Mouse (Mus musculus) layer of hippocampus, adult 9-11 months (tissue): ENCODE measurements around the gene Cfap54.

Source experiments
- DNase-seq: peaks from one replicate; pipeline ENCODE4 v3.0.0; 2022

Gene Cfap54

GRCm38 (mm10) chr10:93081133-93081779 lies at the start of gene Cfap54:
Gene Cfap54, minus strand, starts transcription at chr10:93081618.
- peak; percentile 93 for DNase-seq

GRCm38 (mm10) chr10:93130456-93130940 lies 49.1 kb upstream of the Cfap54 start:
- DNase-seq = peak; percentile 53

GRCm38 (mm10) chr10:93129904-93130455 lies 48.6 kb upstream of the Cfap54 start:
- DNase-seq = no peak

- no peak for DNase-seq
These were observed 47.9 kb upstream of the Cfap54 start for GRCm38 (mm10) chr10:93129345-93129744.

- DNase-seq = no peak
These were observed 47.1 kb upstream of the Cfap54 start for GRCm38 (mm10) chr10:93128566-93128965.

GRCm38 (mm10) chr10:93126025-93126424 lies 44.6 kb upstream of the Cfap54 start:
- no peak for DNase-seq

GRCm38 (mm10) chr10:93123957-93124613 lies 42.7 kb upstream of the Cfap54 start:
- DNase-seq = peak; percentile 73

GRCm38 (mm10) chr10:93123310-93123709 lies 41.9 kb upstream of the Cfap54 start:
- DNase-seq = no peak

GRCm38 (mm10) chr10:93122399-93123184 lies 41.2 kb upstream of the Cfap54 start:
- no peak for DNase-seq

- DNase-seq = no peak
These were observed 39.9 kb upstream of the Cfap54 start for GRCm38 (mm10) chr10:93121262-93121860.

GRCm38 (mm10) chr10:93119809-93120208 lies 38.4 kb upstream of the Cfap54 start:
- DNase-seq = peak; percentile 69

GRCm38 (mm10) chr10:93116636-93117035 lies 35.2 kb upstream of the Cfap54 start:
- DNase-seq = no peak

- DNase-seq = no peak
These were observed 34.3 kb upstream of the Cfap54 start for GRCm38 (mm10) chr10:93115743-93116142.

GRCm38 (mm10) chr10:93114782-93115181 lies 33.4 kb upstream of the Cfap54 start:
- no peak for DNase-seq

- no peak for DNase-seq
These were observed 32.5 kb upstream of the Cfap54 start for GRCm38 (mm10) chr10:93113968-93114367.

- no peak for DNase-seq
These were observed 30.6 kb upstream of the Cfap54 start for GRCm38 (mm10) chr10:93112021-93112420.

- DNase-seq = no peak
These were observed 30.0 kb upstream of the Cfap54 start for GRCm38 (mm10) chr10:93111412-93111811.

- DNase-seq = no peak
These were observed 23.9 kb upstream of the Cfap54 start for GRCm38 (mm10) chr10:93105358-93105757.

- peak; percentile 88 for DNase-seq
These were observed 22.9 kb upstream of the Cfap54 start for GRCm38 (mm10) chr10:93104357-93104756.

- DNase-seq = peak; percentile 33
These were observed 22.3 kb upstream of the Cfap54 start for GRCm38 (mm10) chr10:93103676-93104075.

- no peak for DNase-seq
These were observed 20.9 kb upstream of the Cfap54 start for GRCm38 (mm10) chr10:93102321-93102720.

GRCm38 (mm10) chr10:93098211-93098805 lies 16.9 kb upstream of the Cfap54 start:
- DNase-seq = no peak
